14 mouse cellular contexts compared by ENCODE assay signal in genomic region chr11:95789451-95789891, GRCm38 (mm10). TPM values are rescaled to one million over a fixed set of nuclear protein-coding genes. Genes with fewer than 3 reads are reported as not detected.
A peak's percentile ranks its signal among the peaks of the same experiment; 100 is the strongest.
DNase-seq lines count a peak whose midpoint lies in the region; ATAC-seq and TF ChIP-seq lines count a peak whose summit lies in the region.
"Had no signal": no experiment of that assay in that cellular context is flagged by ENCODE, and none has a peak within 500 bp of the region (broad histone marks: within the 10 kb centered on the region; RNA-seq: fewer than 3 reads in every experiment).

No protein-coding gene starts in this region.

- no peak for TF ChIP-seq CTCF in kidney, adult 2 months (conservative IDR thresholded peaks at IDR 0.05; ENCODE audit: insufficient read depth, insufficient read length, low read depth, low read length)
- no peak for TF ChIP-seq CTCF in bone marrow, adult 2 months (IDR thresholded peaks at IDR 0.05; ENCODE audit: control insufficient read depth, insufficient read depth, low read length)
- TF ChIP-seq CTCF in lung, postnatal 0 days (IDR thresholded peaks at IDR 0.05) = no peak

- peak; percentile 82 for DNase-seq in kidney, adult 2 months
- DNase-seq in kidney, postnatal 4 days = no peak
- DNase-seq in adipocyte (ENCODE audit: low spot score) = peak; percentile 53
- peak; percentile 73 for DNase-seq in lung, postnatal 0 days (ENCODE audit: low spot score)
- DNase-seq in spleen, adult 12 weeks (ENCODE audit: low spot score) = no peak
- DNase-seq: cerebellum, adult 8-10 months had no signal

- no peaks in the 10 kb centered on the region for H3K9me3 ChIP-seq in lung, postnatal 0 days (ENCODE audit: low read length)
- H3K9me3 ChIP-seq: embryonic facial prominence, embryonic 15.5 days; forebrain, embryonic 12.5 days had no signal

- WGBS in kidney, adult 2 months = 60% methylated on average over 8 of the region's 8 CpGs
- 75% methylated on average over 8 of the region's 8 CpGs for WGBS in bone marrow, adult 2 months
- 47% methylated on average over 8 of the region's 8 CpGs for WGBS in lung, postnatal 0 days

- H3K4me2 ChIP-seq in lung, postnatal 0 days (replicated peaks; ENCODE audit: low read depth, low read length) = no peak overlapping the region
- H3K4me2 ChIP-seq: embryonic facial prominence, embryonic 15.5 days; forebrain, embryonic 12.5 days; hindbrain, embryonic 14.5 days had no signal

- peak; percentile 85 for ATAC-seq in lung, postnatal 0 days
- no peak for ATAC-seq in erythroid progenitor cell, adult 5-6 weeks (replicated peaks; ENCODE audit: low FRiP score, poor library complexity, severe bottlenecking)
- ATAC-seq: intestine, embryonic 16.5 days had no signal

- H3K4me1 ChIP-seq in kidney, adult 2 months (ENCODE audit: control insufficient read depth, insufficient read depth, low read length) = no peaks in the 10 kb centered on the region; the same call in 1 of the 2 replicates
- no peaks in the 10 kb centered on the region; the same call in 1 of the 2 replicates for H3K4me1 ChIP-seq in bone marrow, adult 2 months (ENCODE audit: control insufficient read depth, insufficient read depth, low read length)
- no peaks in the 10 kb centered on the region; the same call in 1 of the 2 replicates for H3K4me1 ChIP-seq in lung, postnatal 0 days (ENCODE audit: insufficient read depth, low read depth, low read length)
- H3K4me1 ChIP-seq: forebrain, embryonic 12.5 days had no signal

- no peaks in the 10 kb centered on the region for H3K36me3 ChIP-seq in kidney, adult 2 months (ENCODE audit: control insufficient read depth, insufficient read depth, low read length)
- H3K36me3 ChIP-seq in lung, postnatal 0 days (ENCODE audit: insufficient read depth, low read length) = no peaks in the 10 kb centered on the region
- H3K36me3 ChIP-seq: embryonic facial prominence, embryonic 15.5 days; forebrain, embryonic 12.5 days had no signal

- TF ChIP-seq EP300 in lung, postnatal 0 days (IDR thresholded peaks at IDR 0.05) = peak; percentile 45; the same call in 1 of the 2 replicates

- H3K9ac ChIP-seq in lung, postnatal 0 days (replicated peaks; ENCODE audit: low read depth) = no peak overlapping the region
- H3K9ac ChIP-seq: embryonic facial prominence, embryonic 15.5 days; forebrain, embryonic 12.5 days; hindbrain, embryonic 14.5 days had no signal

- H3K27ac ChIP-seq in kidney, adult 2 months (ENCODE audit: insufficient read depth, low read depth, low read length) = peak overlapping the region; percentile 66
- H3K27ac ChIP-seq in bone marrow, adult 2 months (ENCODE audit: control insufficient read depth, insufficient read depth, low read depth, low read length, poor library complexity) = peak overlapping the region; percentile 9; the same call in 1 of the 2 replicates
- H3K27ac ChIP-seq in lung, postnatal 0 days (ENCODE audit: low read length) = peak overlapping the region; percentile 38; the same call in 1 of the 2 replicates
- H3K27ac ChIP-seq: embryonic facial prominence, embryonic 15.5 days; forebrain, embryonic 12.5 days; hindbrain, embryonic 14.5 days had no signal

- no peaks in the 10 kb centered on the region for H3K27me3 ChIP-seq in kidney, adult 2 months (replicated peaks; ENCODE audit: control insufficient read depth, insufficient read depth, low read length)
- no peaks in the 10 kb centered on the region for H3K27me3 ChIP-seq in lung, postnatal 0 days (replicated peaks; ENCODE audit: insufficient read depth, low read length)
- H3K27me3 ChIP-seq: CH12.LX; embryonic facial prominence, embryonic 15.5 days had no signal

- no peak for TF ChIP-seq POLR2A in kidney, adult 2 months (IDR thresholded peaks at IDR 0.05; ENCODE audit: low read depth, low read length)
- TF ChIP-seq POLR2A in bone marrow, adult 2 months (IDR thresholded peaks at IDR 0.05; ENCODE audit: borderline replicate concordance, control insufficient read depth, low read depth, low read length) = no peak

- H3K4me3 ChIP-seq in kidney, adult 2 months (ENCODE audit: insufficient read depth, low read depth, low read length) = no peak overlapping the region
- no peak overlapping the region for H3K4me3 ChIP-seq in bone marrow, adult 2 months (replicated peaks; ENCODE audit: control insufficient read depth, low read depth, low read length)
- H3K4me3 ChIP-seq in lung, postnatal 0 days (ENCODE audit: low read depth, low read length) = no peak overlapping the region
- H3K4me3 ChIP-seq: embryonic facial prominence, embryonic 15.5 days; forebrain, embryonic 12.5 days had no signal

RNA-seq across cellular contexts. Expression of gene Phospho1, which starts 34.8 kb away (rescaled TPM):
- 26.4 and 46.5 TPM in 2 replicates for polyA plus RNA-seq in kidney, adult 2 months (2012; rRNA removed)
- 18.9 and 23.4 TPM in 2 replicates for polyA plus RNA-seq in bone marrow, adult 2 months (2011; ENCODE audit: insufficient read depth, insufficient read length, low replicate concordance, missing spikeins)
- 1.3 and 1.6 TPM in 2 replicates for polyA plus RNA-seq in lung, postnatal 0 days (2015; fragmentation: Nextera tagmentation; extraction: Ambion mirVana)
- total RNA-seq in erythroid progenitor cell, adult 5-6 weeks (2015; ENCODE audit: low replicate concordance) = 10.1 and 12.6 TPM in 2 replicates
- total RNA-seq in erythroid progenitor cell, adult 5-6 weeks (2017; ENCODE audit: low replicate concordance) = 18.6 TPM in 1 of 2 replicates, not detected in the other
- polyA plus RNA-seq: forebrain, embryonic 12.5 days; stomach, embryonic 14.5 days had no signal

RNA-seq across cellular contexts. Expression of gene Gngt2, which starts 47.5 kb away (rescaled TPM):
- 8.0 and 10.3 TPM in 2 replicates for polyA plus RNA-seq in kidney, adult 2 months (2012; rRNA removed)
- 38.7 and 94.0 TPM in 2 replicates for polyA plus RNA-seq in bone marrow, adult 2 months (2011; ENCODE audit: insufficient read depth, insufficient read length, low replicate concordance, missing spikeins)
- polyA plus RNA-seq in lung, postnatal 0 days (2015; fragmentation: Nextera tagmentation; extraction: Ambion mirVana) = 62.5 and 75.9 TPM in 2 replicates
- total RNA-seq in erythroid progenitor cell, adult 5-6 weeks (2015; ENCODE audit: low replicate concordance) = 26.3 and 28.1 TPM in 2 replicates
- total RNA-seq in erythroid progenitor cell, adult 5-6 weeks (2017; ENCODE audit: low replicate concordance) = 14.6 and 20.5 TPM in 2 replicates

RNA-seq across cellular contexts. Expression of gene Abi3, which starts 52.8 kb away (rescaled TPM):
- 21.8 and 25.0 TPM in 2 replicates for polyA plus RNA-seq in kidney, adult 2 months (2012; rRNA removed)
- 18.6 and 39.0 TPM in 2 replicates for polyA plus RNA-seq in bone marrow, adult 2 months (2011; ENCODE audit: insufficient read depth, insufficient read length, low replicate concordance, missing spikeins)
- polyA plus RNA-seq in lung, postnatal 0 days (2015; fragmentation: Nextera tagmentation; extraction: Ambion mirVana) = 29.4 and 33.3 TPM in 2 replicates
- 2.1 and 4.7 TPM in 2 replicates for total RNA-seq in erythroid progenitor cell, adult 5-6 weeks (2015; ENCODE audit: low replicate concordance)
- 2.3 and 16.0 TPM in 2 replicates for total RNA-seq in erythroid progenitor cell, adult 5-6 weeks (2017; ENCODE audit: low replicate concordance)

Comparison
In these comparisons a context has a peak if more than half of its experiments do, and no peak if none do; other contexts are left out.
1. DNase-seq: peak in kidney, adult 2 months (single experiment), adipocyte (single experiment) and lung, postnatal 0 days (single experiment); none in kidney, postnatal 4 days (0 of 2) and spleen, adult 12 weeks (single experiment).
2. H3K27ac ChIP-seq: peak in every context shown above with its lines; median percentile 66 in kidney, adult 2 months; 38 in lung, postnatal 0 days; 9 in bone marrow, adult 2 months.